Mouse (Mus musculus) spleen, adult 2 months (tissue): Measurements from ENCODE around the gene Aldh1a3.

ENCODE experiments used
- CTCF ChIP-seq: fragments of 200-500 bp; IDR thresholded peaks from 2 replicates; pipeline ENCODE4 v1.5.1; 2011; ENCODE audit warnings: mild to moderate bottlenecking, inconsistent platforms; ENCODE audit not compliant: insufficient read depth, insufficient read length, insufficient replicate concordance; ENCODE audit errors: extremely low read depth
- POLR2A ChIP-seq: fragments of 200-500 bp; IDR thresholded peaks from 2 replicates; pipeline ENCODE4 v1.6.1; 2011; ENCODE audit warnings: low read depth, low read length, inconsistent platforms

GRCm38 (mm10) chr7:66448304-66448703 is 21.0 kb upstream of the Aldh1a3 start:
- no peak for TF ChIP-seq POLR2A
- no peak for TF ChIP-seq CTCF
